Mouse (Mus musculus) adrenal gland, postnatal 36 days (tissue): ENCODE results near the gene Vti1a. TPM values are rescaled to one million over a fixed set of nuclear protein-coding genes. Genes with fewer than 3 reads are reported as not detected.

Source experiments
- DNase-seq, 2 experiments: peaks; one replicate each; pipeline ENCODE4 v3.0.0; 2021; ENCODE audit warnings: mixed read lengths in 1 of 2
- total RNA-seq, 2 experiments: library from RNA; stranded (reverse); gene quantifications; 2 replicates each; pipeline ENCODE4 v1.2.3; 2021

The Vti1a gene
- total RNA-seq, 2 experiments from 2014 or later: 33.5 to 37.4 TPM

DNA sequence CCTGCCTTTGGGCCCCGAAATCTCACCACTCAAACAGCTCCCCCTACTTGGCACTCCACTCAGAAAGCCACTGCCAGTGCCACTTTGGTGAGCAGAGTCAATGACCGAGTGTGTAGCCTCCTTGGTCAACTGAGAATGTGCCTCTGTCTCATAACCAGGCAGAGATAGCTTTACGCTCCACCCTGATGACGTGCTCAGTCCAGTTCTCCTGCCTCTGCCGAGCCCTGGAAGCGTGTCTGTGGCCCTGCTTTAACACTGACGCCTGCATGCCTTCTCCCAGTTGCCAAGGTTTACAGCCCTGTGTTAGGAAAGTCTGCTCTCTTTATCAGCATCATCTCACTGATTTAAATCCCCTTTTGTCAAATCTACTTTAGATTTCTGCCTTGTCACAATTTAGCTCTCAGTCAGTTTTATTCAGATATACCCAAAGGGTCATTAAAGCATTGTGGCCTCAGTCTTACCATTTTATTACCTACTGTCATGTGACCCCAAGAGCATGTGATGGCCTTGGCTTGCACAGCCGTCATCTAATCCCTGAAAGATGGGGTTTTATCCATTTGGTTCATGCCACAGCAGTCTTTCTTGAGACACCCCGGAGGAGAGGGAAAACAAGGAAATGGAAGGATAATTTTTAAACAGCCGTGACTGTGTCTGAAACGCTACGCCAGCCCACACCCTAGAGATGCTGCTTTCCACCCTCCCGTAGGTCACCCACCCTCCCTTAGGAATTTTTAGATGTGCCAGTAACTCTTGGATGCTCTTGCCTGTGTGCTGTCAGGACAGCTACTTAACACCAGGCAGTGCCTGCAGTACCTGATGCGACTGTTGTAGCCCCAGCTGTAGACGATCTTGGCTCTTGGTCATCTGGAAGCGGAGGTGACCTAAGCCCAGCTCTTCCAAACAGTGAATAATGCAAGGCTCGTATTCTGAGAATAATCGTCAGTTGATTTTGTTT lies 269.5 kb downstream of the Vti1a start:
- no peak for DNase-seq

GRCm38 (mm10) chr19:55587638-55588421 lies 271.7 kb downstream of the Vti1a start:
- no peak for DNase-seq

- no peak for DNase-seq
Observed at GRCm38 (mm10) chr19:55588948-55589896, 273.1 kb downstream of the Vti1a start.

DNA sequence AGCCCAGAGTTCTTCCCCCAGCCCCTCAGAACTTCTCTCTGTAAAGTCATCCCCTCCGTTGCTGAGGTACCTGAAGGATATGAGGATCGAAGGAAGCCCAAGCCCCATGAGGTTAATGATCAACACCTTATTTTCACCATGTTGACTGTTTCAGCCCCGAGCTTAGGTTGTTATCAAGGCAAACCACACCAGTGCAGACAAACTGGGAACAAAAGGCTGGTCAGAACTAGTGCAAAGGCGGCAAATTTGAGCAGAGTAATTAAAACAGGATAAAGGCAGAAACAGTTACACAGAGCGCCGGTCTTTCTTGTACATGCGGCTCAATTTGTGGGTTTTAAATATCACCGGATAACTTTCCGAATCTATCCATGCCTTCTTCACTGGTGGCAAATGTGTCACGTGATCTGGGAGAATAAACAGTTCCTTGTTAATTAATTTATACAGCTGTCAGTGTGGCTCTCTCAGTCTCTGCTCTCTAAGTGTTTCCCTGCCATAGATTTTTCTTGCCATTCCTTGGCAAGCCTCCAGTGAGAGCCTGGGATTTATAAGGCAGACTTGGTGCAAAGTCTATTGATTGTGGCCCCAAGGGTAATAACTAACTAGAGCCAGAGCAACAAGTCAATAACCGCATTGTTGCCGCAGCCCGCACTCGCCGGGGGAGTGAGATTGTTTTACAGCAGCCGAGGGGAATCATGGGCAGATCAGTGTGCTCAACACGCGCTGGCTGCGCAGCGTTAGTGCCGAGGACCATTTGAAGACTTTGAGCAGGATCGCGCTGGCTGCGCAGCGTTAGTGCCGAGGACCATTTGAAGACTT lies 277.0 kb downstream of the Vti1a start:
- no peak for DNase-seq

GRCm38 (mm10) chr19:55593729-55594444 lies 277.8 kb downstream of the Vti1a start:
- peak; percentile 61 to 62 for DNase-seq

GRCm38 (mm10) chr19:55594451-55594850 lies 278.4 kb downstream of the Vti1a start:
- no peak for DNase-seq

- DNase-seq: no peak
Observed at GRCm38 (mm10) chr19:55595945-55596649, 280.0 kb downstream of the Vti1a start.

DNA sequence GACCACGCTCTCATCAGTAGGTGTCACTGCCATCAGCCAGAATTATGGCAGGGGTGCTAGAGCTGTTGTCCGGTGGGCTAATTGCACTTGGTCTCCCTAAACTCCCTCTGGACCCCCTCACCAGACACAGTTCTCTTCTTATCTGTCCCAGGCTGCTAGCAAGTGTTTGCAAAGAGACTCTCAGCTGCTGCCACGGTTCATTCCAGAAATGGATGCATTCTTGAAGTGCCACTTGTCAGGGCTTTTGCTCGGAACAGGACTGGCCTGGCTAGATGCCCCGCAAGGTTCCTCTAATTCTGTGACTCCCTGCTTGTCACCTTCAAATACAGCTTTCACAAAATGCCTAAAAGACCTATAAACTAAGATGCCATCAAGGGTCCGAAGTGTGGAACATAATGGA lies 280.7 kb downstream of the Vti1a start:
- DNase-seq: no peak

DNA sequence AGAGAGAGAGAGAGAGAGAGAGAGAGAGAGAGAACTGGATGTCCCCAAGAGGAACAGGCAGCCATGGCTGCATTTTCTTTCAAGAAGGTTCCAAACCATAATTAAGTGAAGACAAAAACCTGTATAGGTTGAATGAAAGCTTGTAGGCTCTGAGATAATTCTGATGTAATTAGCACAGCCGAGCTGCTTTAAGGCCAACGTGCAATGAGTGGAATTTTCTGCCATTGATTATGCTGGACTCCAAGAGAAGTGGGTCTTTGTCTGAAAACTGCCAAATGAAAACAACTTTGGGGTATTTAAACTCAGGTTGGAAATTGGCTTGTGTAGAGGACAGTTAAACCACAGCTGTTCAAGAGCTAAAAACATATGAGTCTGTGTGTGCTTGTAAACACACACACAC lies 281.2 kb downstream of the Vti1a start:
- DNase-seq: no peak

DNA sequence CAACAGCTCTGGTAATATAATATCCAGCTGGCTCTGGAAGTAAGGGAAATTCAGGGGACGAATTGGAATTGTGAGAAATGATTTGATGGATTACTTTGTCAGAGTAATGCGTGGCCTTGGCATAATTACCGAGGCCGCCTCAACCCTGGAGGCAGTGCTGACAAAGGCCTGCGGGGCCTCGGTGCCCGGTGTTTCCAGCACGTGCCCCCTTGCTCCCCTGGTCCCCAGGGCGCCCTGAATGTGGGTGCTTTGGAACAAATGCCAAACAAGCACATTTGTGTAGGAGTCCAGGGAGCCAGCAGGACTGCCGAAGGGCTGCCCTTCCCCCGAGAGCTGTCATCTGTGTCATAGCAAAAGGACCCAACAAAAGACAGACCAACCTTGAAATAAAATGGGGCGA lies 281.9 kb downstream of the Vti1a start:
- DNase-seq: peak; percentile 79

GRCm38 (mm10) chr19:55599124-55599523 lies 283.0 kb downstream of the Vti1a start:
- DNase-seq: no peak

GRCm38 (mm10) chr19:55607725-55608124 lies 291.6 kb downstream of the Vti1a start:
- no peak for DNase-seq

- no peak for DNase-seq
Observed at GRCm38 (mm10) chr19:55608858-55609375, 292.8 kb downstream of the Vti1a start.

GRCm38 (mm10) chr19:55609806-55610205 lies 293.7 kb downstream of the Vti1a start:
- DNase-seq: no peak

GRCm38 (mm10) chr19:55615743-55616142 lies 299.6 kb downstream of the Vti1a start:
- no peak for DNase-seq

- peak; percentile 72 to 80 for DNase-seq
Observed at GRCm38 (mm10) chr19:55616276-55616675, 300.2 kb downstream of the Vti1a start.

DNA sequence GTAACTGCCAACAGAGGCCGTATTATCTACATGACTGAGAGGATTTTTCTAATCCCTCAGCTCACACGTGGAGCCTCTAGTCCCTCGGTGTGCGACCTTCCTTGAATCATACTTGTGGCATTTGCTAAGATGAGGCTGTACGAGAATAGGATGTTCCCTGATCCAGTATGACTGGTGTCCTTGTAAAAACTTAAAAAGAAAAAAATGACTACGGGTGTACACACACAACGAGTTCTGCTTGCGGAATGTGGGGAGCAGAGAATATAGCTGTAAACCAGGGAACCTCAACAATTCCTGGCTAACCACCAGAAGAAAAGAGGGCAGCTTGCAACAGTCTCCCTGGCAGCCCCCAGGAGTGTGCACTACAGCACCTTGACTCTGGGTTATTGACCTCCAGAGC lies 300.8 kb downstream of the Vti1a start:
- DNase-seq: peak in 1 of 2 experiments; percentile 40

- no peak for DNase-seq
Observed at GRCm38 (mm10) chr19:55618546-55618945, 302.5 kb downstream of the Vti1a start.

DNA sequence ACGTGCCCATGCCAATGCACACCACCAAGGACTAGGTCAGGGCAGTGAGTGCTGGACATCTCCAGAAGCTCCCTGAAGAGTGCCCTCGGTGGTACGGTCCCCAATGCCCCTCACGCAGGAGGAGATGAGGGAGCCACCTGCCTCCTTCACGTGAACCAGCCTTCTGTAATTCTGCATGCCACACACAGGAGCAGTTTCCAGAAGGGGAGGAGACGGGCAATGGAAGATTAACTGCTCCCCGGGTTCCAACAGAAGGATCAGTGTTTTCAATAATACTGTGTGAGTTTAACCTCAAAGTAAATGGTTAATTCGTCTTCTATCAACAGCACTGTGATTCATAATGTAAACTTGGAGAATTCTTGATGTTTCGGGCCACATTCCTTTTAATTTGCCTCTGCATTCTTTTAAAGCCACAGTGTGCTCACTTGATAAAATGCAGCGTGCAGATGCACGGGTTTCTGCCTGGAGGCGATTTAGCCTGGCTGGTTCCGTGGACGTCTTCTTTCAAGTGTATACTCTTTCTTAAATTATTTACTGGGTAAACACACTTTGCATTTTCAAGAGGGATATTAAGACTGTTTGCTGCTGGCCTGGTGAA lies 304.4 kb downstream of the Vti1a start:
- no peak for DNase-seq
